Mouse (Mus musculus) hindbrain, embryonic 13.5 days (tissue): Measurements from ENCODE around the gene Gpank1. TPM values are rescaled to one million over a fixed set of nuclear protein-coding genes. Genes with fewer than 3 reads are reported as not detected.
"Not testable (repeated sequence)": the region's sequence is repeated elsewhere in the genome, so short reads cannot be mapped to it uniquely, and the experiment has no call there.

Experiments
- ATAC-seq: fragments of 200-750 bp; cut with Nextera tagmentation; 2 replicates; pipeline ENCODE4 v1.8.0; 2017; ENCODE audit warnings: moderate TSS enrichment; ENCODE audit not compliant: low FRiP score
- H3K27ac ChIP-seq: fragments of 300-500 bp; sonication (generic); 2 replicates; pipeline ENCODE4 v1.5.1; 2015; ENCODE audit warnings: inconsistent platforms, mild to moderate bottlenecking, moderate library complexity
- H3K27me3 ChIP-seq: fragments of 300-500 bp; sonication (generic); 2 replicates; pipeline ENCODE4 v1.6.1; 2015; ENCODE audit warnings: mild to moderate bottlenecking, inconsistent platforms
- H3K36me3 ChIP-seq: fragments of 300-500 bp; sonication (generic); 2 replicates; pipeline ENCODE4 v1.6.1; 2015; ENCODE audit warnings: mild to moderate bottlenecking, inconsistent platforms
- H3K4me1 ChIP-seq: fragments of 300-500 bp; sonication (generic); replicated peaks from 2 replicates; pipeline ENCODE4 v1.6.1; 2015; ENCODE audit warnings: inconsistent platforms
- H3K4me2 ChIP-seq: fragments of 300-500 bp; sonication (generic); 2 replicates; pipeline ENCODE4 v1.6.1; 2015; ENCODE audit warnings: inconsistent platforms, mild to moderate bottlenecking, moderate library complexity
- H3K4me3 ChIP-seq: fragments of 300-500 bp; sonication (generic); 2 replicates; pipeline ENCODE4 v1.5.1; 2015; ENCODE audit warnings: mild to moderate bottlenecking, inconsistent platforms
- H3K9ac ChIP-seq: fragments of 300-500 bp; sonication (generic); 2 replicates; pipeline ENCODE4 v1.6.1; 2015; ENCODE audit warnings: mild to moderate bottlenecking, inconsistent platforms
- H3K9me3 ChIP-seq: fragments of 300-500 bp; sonication (generic); 2 replicates; pipeline ENCODE4 v1.6.1; 2016; ENCODE audit warnings: inconsistent platforms
- WGBS: fragments of 180-500 bp; shearing (Covaris S2); methylation state at CpG from one replicate; pipeline ENCODE4 v1.1.7; 2015; 5-methylcytosine and 5-hydroxymethylcytosine counted together
- polyA plus RNA-seq: library from polyadenylated mRNA; unstranded; fragments of >200 nt; fragmentation: Nextera tagmentation; extraction: Ambion mirVana; gene quantifications from 2 replicates; pipeline ENCODE4 v1.2.1, GENCODE M21; 2015

The Gpank1 gene
- polyA plus RNA-seq, 1 experiment from 2014 or later, result 21.6 TPM

- Histone ChIP-seq H3K9me3 (no peaks in the 10 kb centered on the region), H3K4me1 (peaks cover 7% of the 10 kb centered on the region), H3K9ac (0 out of 2 replicates have a peak overlapping the region, but pooled peaks have one; percentile 13), H3K27ac (no peak overlapping the region), H3K36me3 (peaks cover 52% of the 10 kb centered on the region), H3K4me3 (no peak overlapping the region), H3K27me3 (no peaks in the 10 kb centered on the region), H3K4me2 (no peak overlapping the region)
- WGBS, result 96% methylated on average over 7 of the region's 7 CpGs
- ATAC-seq, result no peak
Measured at GRCm38 (mm10) chr17:35104079-35104478, 17.2 kb upstream of the Gpank1 start.

GRCm38 (mm10) chr17:35104754-35105153 is 16.5 kb upstream of the Gpank1 start:
- no peaks in the 10 kb centered on the region for H3K27me3 ChIP-seq
- no peak overlapping the region for H3K27ac ChIP-seq
- no peak for ATAC-seq
- H3K4me3 ChIP-seq, result no peak overlapping the region
- no peaks in the 10 kb centered on the region for H3K9me3 ChIP-seq
- 80% methylated on average over 6 of the region's 6 CpGs for WGBS
- no peak overlapping the region for H3K9ac ChIP-seq
- H3K4me1 ChIP-seq, result peaks cover 7% of the 10 kb centered on the region
- H3K36me3 ChIP-seq, result peaks cover 46% of the 10 kb centered on the region
- no peak overlapping the region for H3K4me2 ChIP-seq

- H3K9ac ChIP-seq, result peak overlapping the region; percentile 65
- peak overlapping the region; percentile 11; the same call in 1 of the 2 replicates for H3K4me3 ChIP-seq
- peaks cover 7% of the 10 kb centered on the region for H3K4me1 ChIP-seq
- peaks cover 35% of the 10 kb centered on the region for H3K36me3 ChIP-seq
- 23% methylated on average over 13 of the region's 13 CpGs for WGBS
- no peak overlapping the region for H3K27ac ChIP-seq
- peak overlapping the region; percentile 39; the same call in 1 of the 2 replicates for H3K4me2 ChIP-seq
- no peaks in the 10 kb centered on the region for H3K9me3 ChIP-seq
- no peaks in the 10 kb centered on the region for H3K27me3 ChIP-seq
- ATAC-seq, result 0 out of 2 replicates have a peak, but pooled peaks have one; percentile 24
Measured at GRCm38 (mm10) chr17:35105740-35106389, 15.4 kb upstream of the Gpank1 start.

GRCm38 (mm10) chr17:35106522-35106921 is 14.7 kb upstream of the Gpank1 start:
- Histone ChIP-seq H3K4me1 (peaks cover 7% of the 10 kb centered on the region), H3K9ac (0 out of 2 replicates have a peak overlapping the region, but pooled peaks have one; percentile 65), H3K27ac (no peak overlapping the region), H3K9me3 (no peaks in the 10 kb centered on the region), H3K36me3 (peaks cover 28% of the 10 kb centered on the region), H3K4me3 (no peak overlapping the region), H3K4me2 (no peak overlapping the region), H3K27me3 (no peaks in the 10 kb centered on the region)
- WGBS, result 72% methylated on average over 3 of the region's 3 CpGs
- ATAC-seq, result no peak

DNA sequence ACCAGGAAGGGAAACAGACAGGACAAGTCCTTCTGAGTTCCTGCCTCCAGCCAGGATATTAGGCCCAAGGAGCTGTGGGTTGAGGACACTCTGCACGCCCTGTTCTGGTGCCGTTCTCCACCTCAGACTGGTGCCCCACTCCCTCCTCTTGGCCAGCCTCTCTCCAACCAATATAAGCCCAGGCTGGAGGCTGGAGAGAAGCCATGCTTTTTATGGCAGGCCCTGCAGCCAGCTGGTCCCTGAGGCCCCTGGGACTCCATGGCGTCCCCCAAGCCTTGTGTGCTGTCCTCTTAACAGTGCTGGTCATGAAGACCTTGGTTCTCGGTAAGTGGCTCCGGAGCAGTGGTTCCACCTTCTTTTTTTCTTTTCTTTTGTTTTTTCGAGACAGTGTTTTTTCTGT is 13.2 kb upstream of the Gpank1 start, which contains the start of gene Ly6g5c:
Ly6g5c (plus strand) TSS at position 183 of the 400 bp plus-strand sequence.
- H3K36me3 ChIP-seq, result peaks cover 12% of the 10 kb centered on the region
- no peak for ATAC-seq

DNA sequence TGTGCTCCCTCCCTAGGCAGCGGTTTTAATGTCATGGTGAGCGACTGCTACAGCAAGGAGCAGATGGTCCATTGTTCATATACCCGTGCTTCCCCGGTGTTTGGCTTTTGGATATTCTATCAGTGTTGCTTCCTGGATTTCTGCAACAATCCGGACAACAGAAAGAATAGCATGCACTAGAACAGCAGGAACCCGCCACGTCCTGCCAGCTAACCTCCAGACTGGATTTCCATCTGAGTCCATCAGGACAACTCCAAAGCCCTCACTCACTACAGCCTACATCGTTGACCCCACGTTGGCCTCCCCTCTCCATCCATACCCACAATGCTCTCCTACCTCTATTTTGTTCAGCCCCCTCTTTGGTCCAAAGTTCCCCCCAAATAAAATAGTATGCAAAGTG is 9.5 kb upstream of the Gpank1 start:
- Histone ChIP-seq H3K36me3 (peaks cover 28% of the 10 kb centered on the region), H3K4me3 (no peak overlapping the region), H3K27ac (no peak overlapping the region), H3K27me3 (no peaks in the 10 kb centered on the region), H3K4me2 (no peak overlapping the region), H3K4me1 (no peaks in the 10 kb centered on the region), H3K9me3 (no peaks in the 10 kb centered on the region), H3K9ac (no peak overlapping the region)
- WGBS, result 79% methylated on average over 9 of the region's 9 CpGs
- ATAC-seq, result no peak

More for the DNA sequence above, 13.2 kb upstream of the Gpank1 start, which contains the start of gene Ly6g5c:
- H3K9me3 ChIP-seq, result no peaks in the 10 kb centered on the region
- H3K4me1 ChIP-seq, result peaks cover 7% of the 10 kb centered on the region
- H3K27ac ChIP-seq, result no peak within 1 kb of the TSS
- H3K4me3 ChIP-seq, result no peak within 1 kb of the TSS
- no peak within 1 kb of the TSS for H3K9ac ChIP-seq
- no peak within 1 kb of the TSS for H3K4me2 ChIP-seq
- H3K27me3 ChIP-seq, result no peaks in the 10 kb centered on the region
- 89% methylated on average over 6 of the region's 6 CpGs for WGBS

DNA sequence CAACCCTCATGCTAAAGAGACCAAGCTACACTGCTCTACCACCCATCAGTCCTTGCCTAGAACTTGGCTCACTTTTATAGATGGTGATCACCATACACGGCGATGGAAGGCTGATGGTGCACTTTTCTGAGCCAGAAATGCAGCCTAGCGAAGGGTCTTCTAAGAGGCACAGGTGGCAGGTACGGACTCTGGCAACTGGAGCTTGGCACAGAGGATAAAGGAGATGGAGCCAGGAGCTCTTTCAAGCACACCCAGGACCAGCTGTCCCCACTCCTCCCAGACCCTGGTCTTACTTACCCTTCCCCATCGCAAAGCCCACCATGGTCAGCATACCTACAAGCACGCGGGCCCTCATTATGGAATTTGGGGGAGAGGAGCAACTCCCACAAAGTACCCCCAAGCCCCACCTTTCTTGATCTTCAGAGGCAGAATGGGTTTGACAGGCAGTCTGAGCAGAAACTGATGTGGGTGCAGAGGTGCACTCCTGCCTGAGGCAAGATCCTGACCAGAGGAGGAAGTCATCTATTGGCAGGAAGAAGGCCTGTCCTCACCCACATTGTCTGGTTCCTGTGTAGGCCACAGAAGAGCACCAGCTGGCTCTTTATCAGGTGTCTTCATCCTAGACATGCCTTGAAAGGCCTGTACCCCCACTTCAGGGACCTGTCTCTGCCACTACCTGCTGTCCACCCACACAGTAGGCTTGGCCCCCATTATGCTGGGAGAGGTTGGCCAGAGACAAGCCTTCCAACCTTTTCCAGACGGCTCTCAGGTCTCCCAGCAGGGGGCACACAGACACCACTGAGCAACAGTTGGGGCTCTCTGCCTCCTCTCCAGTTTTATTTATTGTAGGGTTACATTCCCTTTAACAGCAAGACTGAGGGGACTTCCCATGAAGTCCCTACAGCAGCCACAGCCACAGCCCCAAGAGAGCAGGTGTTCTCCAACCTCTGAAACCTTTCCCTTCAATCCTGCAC is 5.9 kb upstream of the Gpank1 start, which contains the start of gene Ly6g5b:
Ly6g5b (minus strand) TSS at position 383 of the 974 bp plus-strand sequence.
- Histone ChIP-seq H3K27ac (no peak within 1 kb of the TSS), H3K27me3 (no peaks in the 10 kb centered on the region), H3K4me3 (no peak within 1 kb of the TSS), H3K36me3 (peaks cover 53% of the 10 kb centered on the region), H3K9me3 (no peaks in the 10 kb centered on the region), H3K9ac (no peak within 1 kb of the TSS), H3K4me2 (no peak within 1 kb of the TSS), H3K4me1 (peaks cover 9% of the 10 kb centered on the region)
- 84% methylated on average over 8 of the region's 8 CpGs for WGBS
- no peak for ATAC-seq

DNA sequence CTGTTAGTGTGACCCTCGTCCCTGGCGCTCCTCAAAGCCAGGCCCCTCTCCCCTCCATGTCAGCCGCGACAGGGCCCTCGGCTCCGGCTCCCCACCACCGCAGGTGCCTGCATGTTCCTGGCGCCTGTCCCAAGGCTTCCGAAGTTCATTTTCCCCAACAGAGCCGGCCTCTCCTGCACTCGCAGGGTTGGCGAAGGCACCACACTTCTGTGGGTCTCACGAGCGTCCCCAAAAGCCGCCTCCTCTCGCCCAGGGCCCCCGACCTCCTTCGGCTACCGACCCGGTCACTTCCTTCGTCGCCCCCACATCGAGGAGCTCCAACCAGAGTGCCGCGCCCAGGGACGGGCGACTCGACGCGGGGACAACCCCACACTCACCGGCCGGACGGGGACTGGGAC is 511 bp upstream of the Gpank1 start:
- WGBS, result under 1% methylated on average over 33 of the region's 33 CpGs
- Histone ChIP-seq H3K4me2 (peak overlapping the region; percentile 91), H3K36me3 (peaks cover 50% of the 10 kb centered on the region), H3K9ac (peak overlapping the region; percentile 97), H3K27ac (peak overlapping the region; percentile 76), H3K9me3 (no peaks in the 10 kb centered on the region), H3K4me3 (peak overlapping the region; percentile 93), H3K4me1 (peaks cover 26% of the 10 kb centered on the region), H3K27me3 (no peaks in the 10 kb centered on the region)
- no peak; the same call in 1 of the 2 replicates for ATAC-seq

- ATAC-seq, result peak; percentile 63
- H3K36me3 ChIP-seq, result peaks cover 41% of the 10 kb centered on the region
- H3K27me3 ChIP-seq, result no peaks in the 10 kb centered on the region
- peaks cover 38% of the 10 kb centered on the region for H3K4me1 ChIP-seq
- H3K27ac ChIP-seq, result peak within 1 kb of the TSS; percentile 94
- no peaks in the 10 kb centered on the region for H3K9me3 ChIP-seq
- peak within 1 kb of the TSS; percentile 91 for H3K4me2 ChIP-seq
- peak within 1 kb of the TSS; percentile 93 for H3K4me3 ChIP-seq
- peak within 1 kb of the TSS; percentile 97 for H3K9ac ChIP-seq
- WGBS, result under 1% methylated on average over 19 of the region's 19 CpGs
Measured at GRCm38 (mm10) chr17:35121871-35122303, 632 bp downstream of the Gpank1 start, which contains the start of gene Csnk2b. TSS of gene Csnk2b (minus strand) at chr17:35122053.

GRCm38 (mm10) chr17:35123287-35123686 is 2.0 kb downstream of the Gpank1 start:
- H3K27me3 ChIP-seq, H3K27ac ChIP-seq, H3K4me2 ChIP-seq, H3K9ac ChIP-seq, H3K9me3 ChIP-seq, ATAC-seq, H3K4me3 ChIP-seq: not testable (repeated sequence)
- WGBS, result 94% methylated on average over 9 of the region's 9 CpGs
- peaks cover 49% of the 10 kb centered on the region for H3K4me1 ChIP-seq
- H3K36me3 ChIP-seq, result peaks cover 33% of the 10 kb centered on the region

- not testable (repeated sequence) for H3K9me3 ChIP-seq, H3K27me3 ChIP-seq, H3K4me3 ChIP-seq, ATAC-seq, H3K4me2 ChIP-seq, H3K27ac ChIP-seq, H3K9ac ChIP-seq
- H3K4me1 ChIP-seq, result peaks cover 53% of the 10 kb centered on the region
- peaks cover 23% of the 10 kb centered on the region for H3K36me3 ChIP-seq
- WGBS, result 95% methylated on average over 12 of the region's 12 CpGs
Measured at GRCm38 (mm10) chr17:35124261-35124896, 3.1 kb downstream of the Gpank1 start.
